20 mouse cellular contexts compared by ENCODE assay signal in the genomic region with DNA sequence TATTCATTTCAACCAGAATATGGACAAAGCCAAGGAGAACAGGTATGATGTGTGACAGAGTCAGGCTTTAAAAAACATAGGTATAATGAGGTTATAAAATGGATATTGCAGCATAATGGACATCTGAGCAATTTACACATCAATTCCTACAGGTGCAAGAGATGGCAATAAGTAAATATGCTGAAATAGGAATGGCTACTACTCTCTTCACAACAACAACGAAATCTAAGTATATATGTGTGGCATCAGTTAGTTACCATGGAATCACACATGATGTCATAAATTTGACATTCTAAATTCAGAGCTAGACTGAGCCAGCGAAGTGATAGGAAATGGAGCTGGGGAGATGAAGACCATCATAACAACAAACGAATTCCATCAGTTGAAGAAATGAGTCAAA. TPM values are rescaled to one million over a fixed set of nuclear protein-coding genes. Genes with fewer than 3 reads are reported as not detected.
DNase-seq lines count a peak whose midpoint lies in the region; TF ChIP-seq lines count a peak whose summit lies in the region.
"Had no signal": no experiment of that assay in that cellular context is flagged by ENCODE, and none has a peak within 500 bp of the region (broad histone marks: within the 10 kb centered on the region; RNA-seq: fewer than 3 reads in every experiment).

A gene (plus strand): TSS at position 301 of the 400 bp plus-strand sequence.

- peak within 1 kb of the TSS; percentile 44; the same call in 1 of the 2 replicates for H3K4me3 ChIP-seq in testis, adult 2 months (ENCODE audit: control insufficient read depth, low read depth, low read length)

- no peak within 1 kb of the TSS for H3K27ac ChIP-seq in testis, adult 2 months (ENCODE audit: control insufficient read depth, insufficient read depth, low read depth, low read length)

- no peaks in the 10 kb centered on the region for H3K36me3 ChIP-seq in testis, adult 2 months (ENCODE audit: control insufficient read depth, insufficient read depth, low read length)
- H3K36me3 ChIP-seq: G1E had no signal

- no peak for DNase-seq in testis, postnatal 10 days (ENCODE audit: low spot score)
- DNase-seq: adrenal gland, adult 2 months; adrenal gland, adult 8-10 months; adrenal gland, postnatal 10 days; adrenal gland, postnatal 14 days; adrenal gland, postnatal 25 days; adrenal gland, postnatal 36 days; B cell, adult 2 months; cerebellum, adult 11 months; cerebellum, adult 11-12 months; cerebellum, adult 18-20 months; cerebellum, adult 2 months had no signal

- TF ChIP-seq CTCF in testis, adult 2 months (IDR thresholded peaks at IDR 0.05; ENCODE audit: control insufficient read depth, insufficient read depth, insufficient replicate concordance, low read depth, low read length) = no peak

- no peak for TF ChIP-seq POLR2A in testis, adult 2 months (IDR thresholded peaks at IDR 0.05; ENCODE audit: control insufficient read depth, low read depth, low read length)

- H3K27me3 ChIP-seq in testis, adult 2 months (ENCODE audit: control insufficient read depth, insufficient read depth, low read length) = no peaks in the 10 kb centered on the region
- H3K27me3 ChIP-seq: CH12.LX, Patski had no signal

- H3K4me1 ChIP-seq in testis, adult 2 months (ENCODE audit: control insufficient read depth, insufficient read depth, low read length) = peaks cover 2% of the 10 kb centered on the region

RNA-seq across cellular contexts. Expression of the gene that starts here (rescaled TPM):
- polyA plus RNA-seq in testis, adult 2 months (2012; rRNA removed) = 519 and 541 TPM in 2 replicates
- polyA plus RNA-seq: activated CD4-positive, CD25-positive, alpha-beta regulatory T cell, adult 4 months; adrenal gland, adult 2 months; brain, embryonic 14.5 days; C2C12; CD4-positive, CD25-positive, alpha-beta regulatory T cell, adult 4 months; cerebellum, adult 2 months; G1E; Patski had no signal
